Mouse (Mus musculus) fat pad, adult 2 months (tissue): Measurements from ENCODE around the gene Tnfsf9.
"Not testable (repeated sequence)": the region's sequence is repeated elsewhere in the genome, so short reads cannot be mapped to it uniquely, and the experiment has no call there.

Source experiments
- DNase-seq: peaks from one replicate; pipeline ENCODE4 v3.0.0-alpha.2; 2011; ENCODE audit warnings: low read depth, low spot score; ENCODE audit errors: extremely low read depth

Gene Tnfsf9

DNA sequence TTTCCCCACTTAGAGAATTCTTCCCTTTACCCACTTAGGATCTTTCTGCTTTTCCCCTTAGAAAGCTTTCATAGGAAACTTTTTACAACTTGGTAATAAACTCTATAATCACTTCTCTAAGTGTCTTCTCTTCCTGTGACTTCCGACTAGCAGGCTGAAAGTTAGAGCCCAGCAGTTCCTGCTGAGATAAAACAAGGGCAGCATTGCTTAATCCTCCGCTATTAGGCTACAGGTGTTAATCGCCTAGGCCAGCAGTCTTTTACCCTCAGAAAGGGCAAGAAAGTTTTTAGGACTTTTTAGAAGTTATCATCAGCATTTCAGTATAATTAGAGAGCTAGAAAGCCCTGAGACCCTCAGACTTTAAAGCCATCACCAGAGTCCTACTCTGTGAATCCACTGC, 28.9 kb downstream of the Tnfsf9 start:
- not testable (repeated sequence) for DNase-seq

DNA sequence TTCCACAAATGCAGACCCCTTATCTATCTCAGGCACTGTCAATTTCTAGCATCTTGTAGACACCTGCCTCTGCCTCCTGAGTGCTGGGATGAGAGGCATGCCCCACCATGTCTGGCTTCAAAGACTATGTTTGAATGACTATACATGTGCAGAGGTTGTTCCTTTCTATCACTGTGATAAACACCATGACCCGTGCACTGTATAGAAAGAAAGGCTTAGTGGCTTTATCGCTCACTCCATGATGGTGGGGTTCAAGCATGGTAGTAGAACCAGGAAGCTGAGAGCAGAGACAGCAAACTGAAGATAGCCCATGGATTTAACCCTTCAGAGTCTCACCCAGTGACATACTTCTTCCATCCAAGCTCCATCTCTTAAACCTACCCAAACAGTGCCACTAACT, 29.6 kb downstream of the Tnfsf9 start:
- no peak for DNase-seq

DNA sequence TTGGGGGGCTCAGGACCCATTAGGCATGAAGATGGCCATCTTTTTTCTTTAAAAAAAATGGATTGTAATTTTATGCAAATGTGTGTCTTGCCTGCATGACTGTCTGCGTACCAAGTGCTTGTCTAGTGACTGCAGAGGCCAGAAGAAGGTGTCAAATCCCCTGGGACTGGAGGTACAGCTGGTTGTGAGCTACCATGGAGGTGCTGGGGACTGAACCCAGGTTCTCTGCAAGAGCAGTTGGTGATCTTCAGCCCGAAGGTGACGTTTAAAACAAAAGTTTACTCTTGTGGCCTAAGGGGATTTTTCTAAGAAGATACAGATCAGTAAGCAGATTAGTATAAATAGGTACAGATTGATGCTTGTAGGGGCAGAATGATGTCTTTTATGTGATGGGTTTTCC, 30.5 kb downstream of the Tnfsf9 start:
- DNase-seq: no peak

DNA sequence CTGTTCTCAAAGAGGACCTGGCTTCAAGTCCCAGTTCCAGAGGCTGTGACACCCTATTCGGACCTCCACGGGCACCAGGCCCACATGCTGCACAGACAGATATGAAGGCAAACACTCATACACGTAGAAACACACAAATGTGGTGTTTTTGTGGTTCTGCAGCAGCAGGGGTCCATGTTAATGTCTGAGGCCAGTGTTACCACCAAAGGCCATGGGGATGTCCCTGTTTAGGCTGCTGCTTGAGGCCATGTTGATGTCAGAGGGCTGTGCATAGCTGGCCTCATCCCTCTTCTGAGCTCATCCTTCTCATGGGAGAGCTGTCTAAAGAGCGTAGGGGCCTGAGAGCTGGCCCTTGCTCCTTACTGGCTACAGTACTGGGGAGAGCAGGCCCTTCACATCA, 33.6 kb downstream of the Tnfsf9 start:
- DNase-seq: no peak

DNA sequence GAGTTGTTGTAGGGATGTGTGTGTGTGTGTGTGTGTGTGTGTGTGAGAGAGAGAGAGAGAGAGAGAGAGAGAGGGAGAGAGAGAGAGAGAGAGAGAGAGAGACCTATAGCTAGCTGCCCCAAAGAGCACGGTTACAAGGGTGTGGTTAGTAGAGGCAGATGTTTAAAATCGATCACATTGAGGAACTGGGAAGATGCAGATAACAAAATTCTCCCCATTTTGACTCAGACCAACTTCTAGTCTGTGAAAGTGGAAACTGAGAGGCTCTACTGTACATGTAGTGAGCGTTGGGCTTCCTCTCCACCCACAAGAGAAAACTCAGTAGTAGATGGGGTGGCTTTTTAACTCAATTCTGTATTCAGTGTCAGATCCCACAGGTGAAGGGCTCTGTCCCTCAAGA, 34.6 kb downstream of the Tnfsf9 start:
- DNase-seq: no peak

DNA sequence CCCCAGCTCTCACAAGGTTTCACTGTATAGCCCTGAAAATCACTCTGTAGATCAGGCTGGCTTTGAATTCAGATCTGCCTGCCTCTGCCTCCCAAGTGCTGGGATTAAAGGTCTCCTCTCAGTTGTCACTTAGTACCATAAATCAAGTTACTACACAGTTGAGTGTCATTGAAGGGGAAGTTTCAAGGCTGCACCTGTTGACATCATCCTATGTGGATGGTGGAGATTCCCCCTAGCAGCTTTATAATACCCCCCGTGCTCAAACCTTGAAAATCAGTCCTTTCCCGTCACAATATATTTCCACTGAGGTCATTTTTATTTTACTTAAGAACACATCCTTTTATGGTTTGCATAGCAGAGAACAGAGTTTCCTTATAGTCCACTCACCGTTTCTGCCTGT, 38.6 kb downstream of the Tnfsf9 start:
- no peak for DNase-seq

DNA sequence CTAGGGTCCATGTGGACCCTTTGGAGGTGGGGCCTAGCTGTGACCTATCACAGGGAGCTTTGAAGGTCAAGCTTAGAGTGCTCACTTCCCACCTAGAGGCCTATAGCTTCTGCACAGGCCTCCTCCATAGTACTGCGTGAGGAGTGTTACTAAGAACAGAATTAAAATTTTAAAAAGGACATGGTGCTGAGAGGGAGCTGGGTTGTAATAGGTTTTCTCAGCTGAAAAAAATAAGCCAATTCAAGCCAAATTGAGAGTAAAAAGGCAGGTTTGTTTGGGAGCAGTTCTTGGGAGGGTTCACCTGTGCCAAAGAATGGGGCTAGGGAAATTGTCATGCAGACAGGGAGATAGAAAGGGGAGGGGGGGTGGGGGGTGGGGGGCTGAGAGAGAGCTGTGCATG, 40.0 kb downstream of the Tnfsf9 start:
- DNase-seq: no peak

DNA sequence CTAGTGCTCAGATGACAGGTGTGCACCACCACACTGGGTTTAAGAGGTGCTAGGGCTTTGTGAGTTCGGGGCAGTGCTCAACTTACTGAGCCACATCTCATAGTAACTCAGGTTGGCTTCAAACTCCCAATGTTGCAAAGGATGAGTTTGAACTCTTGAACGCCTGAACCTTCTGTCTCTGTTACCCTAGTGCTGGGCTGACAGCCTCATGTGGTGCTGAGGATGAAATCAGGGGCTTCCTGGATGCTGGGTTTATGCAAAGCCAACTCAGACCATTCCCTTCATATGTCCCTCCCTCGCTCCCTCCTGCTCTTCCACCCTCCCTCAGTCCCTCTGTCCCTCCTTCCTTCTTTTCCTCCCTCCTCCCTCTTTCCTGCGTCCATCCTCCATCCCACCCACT, 43.2 kb downstream of the Tnfsf9 start:
- no peak for DNase-seq

DNA sequence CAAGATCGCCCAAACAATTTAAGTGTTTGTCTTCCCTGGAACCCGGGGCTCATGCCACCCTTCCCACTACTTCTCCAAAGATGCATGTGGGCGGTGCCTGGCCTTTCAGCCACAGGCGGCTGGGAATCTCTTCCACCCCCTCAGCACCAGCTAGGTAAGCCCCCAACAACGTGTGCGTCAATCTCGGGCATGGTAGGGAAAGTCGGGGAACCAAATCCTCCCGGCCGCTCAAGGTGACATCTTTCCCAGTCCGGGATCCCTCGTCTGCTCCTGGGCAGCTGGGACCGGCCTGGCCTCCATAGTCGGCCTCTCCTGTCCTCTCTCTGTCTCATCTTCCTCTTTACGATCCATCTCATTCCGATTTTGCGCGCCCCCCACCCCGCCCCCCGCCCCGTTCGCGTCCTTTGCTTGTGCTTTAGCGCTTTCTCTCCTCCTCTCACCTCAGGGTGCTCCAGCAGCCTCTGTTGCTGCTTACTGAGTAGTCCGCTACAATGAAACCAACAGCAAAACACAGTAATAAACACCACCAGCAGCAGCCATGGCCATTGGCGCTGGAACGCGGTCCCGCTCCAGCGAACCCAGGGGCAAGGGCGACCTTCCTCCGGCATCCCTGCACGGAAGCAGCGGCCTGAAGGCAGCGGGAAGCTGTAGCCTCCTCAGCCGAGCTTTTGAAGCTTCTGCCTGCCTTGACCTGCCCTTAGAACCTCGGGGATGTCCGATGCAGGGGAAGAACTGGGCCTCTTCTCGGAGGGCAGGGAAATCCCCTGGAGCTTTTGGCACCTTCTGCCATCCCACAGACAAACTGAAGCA, 44.1 kb downstream of the Tnfsf9 start, which contains the start of gene Cd70:
TSS of gene Cd70 (minus strand) at position 784 of the 810 bp plus-strand sequence.
- no peak for DNase-seq

DNA sequence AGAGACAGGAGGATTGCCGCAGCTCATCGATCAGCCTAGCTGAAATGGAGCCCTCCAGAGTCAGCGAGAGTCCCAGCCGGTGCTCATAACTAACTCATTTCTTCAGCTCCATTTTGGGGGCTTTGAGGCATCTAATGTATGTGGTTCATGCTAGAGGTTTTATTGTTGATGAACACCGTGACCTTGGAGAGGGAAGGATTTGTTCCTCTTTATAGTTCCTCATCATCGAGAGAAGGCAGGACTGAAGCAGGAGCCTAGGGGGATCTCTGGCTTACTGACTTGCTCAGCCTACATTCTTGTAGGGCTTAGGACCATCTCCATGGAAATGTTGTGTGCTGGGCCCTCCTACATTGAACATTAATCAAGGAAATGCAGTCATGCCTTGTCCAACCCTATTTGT, 47.9 kb downstream of the Tnfsf9 start:
- no peak for DNase-seq

DNA sequence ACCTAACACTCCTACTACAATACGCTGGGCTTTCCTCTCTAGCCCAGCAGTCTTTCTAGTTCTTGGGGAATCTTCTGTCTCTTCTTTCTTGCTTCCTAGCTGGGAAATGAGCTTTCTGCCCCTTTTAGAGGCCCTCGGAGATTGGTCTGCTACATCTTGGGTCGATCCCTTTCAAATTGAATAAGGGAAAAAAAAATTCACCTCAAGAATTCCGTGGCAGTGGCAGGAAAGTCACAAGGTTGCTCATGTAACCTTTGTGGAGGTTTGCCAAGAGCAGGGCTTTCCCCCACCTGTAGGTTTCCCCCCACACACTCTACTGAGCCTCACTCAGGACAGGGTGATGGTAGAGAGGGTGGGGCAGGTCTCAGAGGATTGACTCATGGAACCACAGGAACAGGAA, 48.7 kb downstream of the Tnfsf9 start:
- DNase-seq: no peak
